Mouse (Mus musculus) embryonic fibroblast, embryonic 13.5 days (primary cell): ENCODE data around the gene Frmd4b.

Experiments used
- CTCF ChIP-seq: IDR thresholded peaks from 2 replicates; pipeline ENCODE4 v1.5.1; 2011; ENCODE audit warnings: mild to moderate bottlenecking, control low read depth, low read length, moderate library complexity, borderline replicate concordance; ENCODE audit not compliant: insufficient read depth
- POLR2A ChIP-seq: IDR thresholded peaks from 2 replicates; pipeline ENCODE4 v1.6.1; 2011; ENCODE audit warnings: low read depth, mild to moderate bottlenecking, control low read depth, low read length, moderate library complexity

GRCm38 (mm10) chr6:97478981-97479860, 138.1 kb downstream of the Frmd4b start:
- TF ChIP-seq CTCF (no peak), POLR2A (no peak)
